ENCODE assay signal across 22 mouse cellular contexts in genomic region chr10:89424217-89424616, GRCm38 (mm10). TPM values are rescaled to one million over a fixed set of nuclear protein-coding genes. Genes with fewer than 3 reads are reported as not detected.
A peak's percentile ranks its signal among the peaks of the same experiment; 100 is the strongest.
DNase-seq lines count a peak whose midpoint lies in the region; ATAC-seq and TF ChIP-seq lines count a peak whose summit lies in the region.
"Had no signal": no experiment of that assay in that cellular context is flagged by ENCODE, and none has a peak within 500 bp of the region (broad histone marks: within the 10 kb centered on the region; RNA-seq: fewer than 3 reads in every experiment).

No protein-coding gene starts in this region.

- no peaks in the 10 kb centered on the region for H3K4me1 ChIP-seq in intestine, postnatal 0 days (replicated peaks; ENCODE audit: control insufficient read depth, insufficient read depth, low read length)
- H3K4me1 ChIP-seq in intestine, embryonic 16.5 days (ENCODE audit: control insufficient read depth, insufficient read depth, low read length) = no peaks in the 10 kb centered on the region
- H3K4me1 ChIP-seq in liver, embryonic 13.5 days (replicated peaks) = peaks cover 25% of the 10 kb centered on the region
- H3K4me1 ChIP-seq in MEL (ENCODE audit: control insufficient read depth in 1 of 2, insufficient read depth in 2 of 2, low read length in 2 of 2) = peaks cover 8 to 11% of the 10 kb centered on the region in 2 experiments
- no peaks in the 10 kb centered on the region for H3K4me1 ChIP-seq in stomach, embryonic 16.5 days (ENCODE audit: control insufficient read depth, insufficient read depth, low read length)
- H3K4me1 ChIP-seq: embryonic facial prominence, embryonic 10.5 days; embryonic facial prominence, embryonic 12.5 days; forebrain, embryonic 13.5 days; forebrain, embryonic 15.5 days had no signal

- H3K27me3 ChIP-seq in intestine, postnatal 0 days (replicated peaks; ENCODE audit: control insufficient read depth, insufficient read depth, low read length) = no peaks in the 10 kb centered on the region
- no peaks in the 10 kb centered on the region for H3K27me3 ChIP-seq in intestine, embryonic 16.5 days (replicated peaks; ENCODE audit: control insufficient read depth, insufficient read depth, low read length)
- no peaks in the 10 kb centered on the region for H3K27me3 ChIP-seq in liver, embryonic 13.5 days
- no peaks in the 10 kb centered on the region for H3K27me3 ChIP-seq in MEL (ENCODE audit: control insufficient read depth in 1 of 2, insufficient read depth in 2 of 2, low read length in 2 of 2)
- H3K27me3 ChIP-seq in stomach, embryonic 16.5 days (ENCODE audit: control insufficient read depth, insufficient read depth, low read length) = no peaks in the 10 kb centered on the region
- H3K27me3 ChIP-seq: embryonic facial prominence, embryonic 12.5 days; forebrain, embryonic 13.5 days; forebrain, embryonic 15.5 days; Patski had no signal

- ATAC-seq in intestine, postnatal 0 days = peak; percentile 72; the same call in 1 of the 2 replicates
- no peak for ATAC-seq in intestine, embryonic 16.5 days
- ATAC-seq in liver, embryonic 13.5 days (ENCODE audit: low read depth) = no peak
- peak; percentile 53; the same call in 1 of the 2 replicates for ATAC-seq in stomach, embryonic 16.5 days (ENCODE audit: insufficient read depth, low FRiP score)
- ATAC-seq: activated CD4-positive, CD25-positive, alpha-beta regulatory T cell, adult 4 months; forebrain, embryonic 13.5 days; forebrain, embryonic 15.5 days; Patski had no signal

- TF ChIP-seq POLR2A in MEL (IDR thresholded peaks at IDR 0.05; ENCODE audit: control insufficient read depth in 1 of 2, insufficient read depth in 1 of 2, low read depth in 1 of 2, low read length in 2 of 2, poor library complexity in 1 of 2) = no peak

- no peak for DNase-seq in liver, embryonic 13.5 days
- no peak for DNase-seq in liver
- DNase-seq in MEL (ENCODE audit: low read depth, low spot score) = no peak
- DNase-seq in thymus, adult 18-20 months = no peak
- DNase-seq in spleen, postnatal 10 days (ENCODE audit: low spot score in 2 of 2) = no peak
- DNase-seq: adrenal gland, adult 8-10 months; adrenal gland, postnatal 14 days; adrenal gland, postnatal 36 days; cerebellum, adult 11-12 months; cerebellum, adult 2 months; cerebellum, adult 9-10 months; cerebellum, postnatal 10 days; cerebellum, postnatal 25 days had no signal

- 70% methylated on average over 9 of the region's 9 CpGs for WGBS in intestine, postnatal 0 days
- WGBS in intestine, embryonic 16.5 days = 83% methylated on average over 9 of the region's 9 CpGs
- WGBS in liver, embryonic 13.5 days (ENCODE audit: insufficient replicate concordance) = 87% methylated on average over 9 of the region's 9 CpGs
- WGBS in stomach, embryonic 16.5 days = 87% methylated on average over 9 of the region's 9 CpGs

- TF ChIP-seq EP300 in MEL (IDR thresholded peaks at IDR 0.05; ENCODE audit: low read depth in 1 of 2, low read length in 2 of 2) = 0 out of 4 replicates have a peak, but pooled peaks of 1 of the 2 experiments have one; percentile 8

- H3K4me2 ChIP-seq in intestine, postnatal 0 days (replicated peaks; ENCODE audit: low read depth) = no peak overlapping the region
- H3K4me2 ChIP-seq in intestine, embryonic 16.5 days (ENCODE audit: low read depth, low read length) = no peak overlapping the region
- no peak overlapping the region for H3K4me2 ChIP-seq in liver, embryonic 13.5 days
- H3K4me2 ChIP-seq in stomach, embryonic 16.5 days (ENCODE audit: low read depth, low read length) = no peak overlapping the region
- H3K4me2 ChIP-seq: embryonic facial prominence, embryonic 12.5 days; forebrain, embryonic 13.5 days; forebrain, embryonic 15.5 days had no signal

- H3K79me2 ChIP-seq in MEL (ENCODE audit: control insufficient read depth, insufficient read depth, low read length, poor library complexity) = no peaks in the 10 kb centered on the region

- no peak overlapping the region for H3K27ac ChIP-seq in intestine, postnatal 0 days (ENCODE audit: low read depth, low read length)
- H3K27ac ChIP-seq in intestine, embryonic 16.5 days (ENCODE audit: low read length) = no peak overlapping the region
- peak overlapping the region; percentile 47 for H3K27ac ChIP-seq in liver, embryonic 13.5 days
- 0 out of 2 replicates have a peak overlapping the region, but pooled peaks have one; percentile 5 for H3K27ac ChIP-seq in MEL (ENCODE audit: control insufficient read depth, low read depth, low read length)
- H3K27ac ChIP-seq in stomach, embryonic 16.5 days (ENCODE audit: low read length) = no peak overlapping the region
- H3K27ac ChIP-seq: embryonic facial prominence, embryonic 10.5 days; embryonic facial prominence, embryonic 12.5 days; forebrain, embryonic 13.5 days; forebrain, embryonic 15.5 days had no signal

- no peak overlapping the region for H3K9ac ChIP-seq in intestine, postnatal 0 days (ENCODE audit: low read depth, low read length)
- no peak overlapping the region for H3K9ac ChIP-seq in intestine, embryonic 16.5 days (ENCODE audit: low read depth, low read length)
- no peak overlapping the region for H3K9ac ChIP-seq in liver, embryonic 13.5 days
- no peak overlapping the region for H3K9ac ChIP-seq in MEL (ENCODE audit: control insufficient read depth, low read depth, low read length, poor library complexity, severe bottlenecking)
- no peak overlapping the region for H3K9ac ChIP-seq in stomach, embryonic 16.5 days (ENCODE audit: low read length)
- H3K9ac ChIP-seq: embryonic facial prominence, embryonic 12.5 days; forebrain, embryonic 13.5 days; forebrain, embryonic 15.5 days had no signal

- peaks cover 55% of the 10 kb centered on the region for H3K36me3 ChIP-seq in intestine, postnatal 0 days (ENCODE audit: control insufficient read depth, insufficient read depth)
- peaks cover 17% of the 10 kb centered on the region for H3K36me3 ChIP-seq in intestine, embryonic 16.5 days (ENCODE audit: control insufficient read depth, insufficient read depth, low read length)
- peaks cover 58% of the 10 kb centered on the region for H3K36me3 ChIP-seq in liver, embryonic 13.5 days
- H3K36me3 ChIP-seq in MEL (ENCODE audit: control insufficient read depth in 1 of 2, insufficient read depth in 2 of 2, low read length in 2 of 2) = peaks cover 3 to 15% of the 10 kb centered on the region in 2 experiments
- H3K36me3 ChIP-seq in stomach, embryonic 16.5 days (ENCODE audit: control insufficient read depth, insufficient read depth, low read length) = no peaks in the 10 kb centered on the region

- no peak for TF ChIP-seq RAD21 in MEL (IDR thresholded peaks at IDR 0.05; ENCODE audit: low read depth, low read length)

- no peak for TF ChIP-seq CTCF in intestine, postnatal 0 days (IDR thresholded peaks at IDR 0.05; ENCODE audit: low read depth)
- no peak for TF ChIP-seq CTCF in MEL (IDR thresholded peaks at IDR 0.05 in 2 of 3, conservative IDR thresholded peaks at IDR 0.05 in 1 of 3; ENCODE audit: control insufficient read depth in 1 of 3, insufficient read depth in 1 of 3, low read depth in 2 of 3, low read length in 3 of 3, poor library complexity in 1 of 3, severe bottlenecking in 1 of 3)

- H3K4me3 ChIP-seq in intestine, postnatal 0 days (ENCODE audit: low read depth, low read length) = no peak overlapping the region
- H3K4me3 ChIP-seq in intestine, embryonic 16.5 days (ENCODE audit: low read length) = no peak overlapping the region
- H3K4me3 ChIP-seq in liver, embryonic 13.5 days (replicated peaks) = no peak overlapping the region
- H3K4me3 ChIP-seq in MEL (ENCODE audit: control insufficient read depth in 1 of 2, insufficient read depth in 1 of 2, low read depth in 2 of 2, low read length in 2 of 2) = no peak overlapping the region
- no peak overlapping the region for H3K4me3 ChIP-seq in stomach, embryonic 16.5 days (replicated peaks; ENCODE audit: low read length)
- H3K4me3 ChIP-seq: embryonic facial prominence, embryonic 10.5 days; embryonic facial prominence, embryonic 12.5 days; forebrain, embryonic 13.5 days; forebrain, embryonic 15.5 days had no signal

- no peaks in the 10 kb centered on the region for H3K9me3 ChIP-seq in intestine, postnatal 0 days (ENCODE audit: control insufficient read depth)
- no peaks in the 10 kb centered on the region for H3K9me3 ChIP-seq in intestine, embryonic 16.5 days (ENCODE audit: control insufficient read depth, low read length)
- H3K9me3 ChIP-seq in liver, embryonic 13.5 days (replicated peaks) = no peaks in the 10 kb centered on the region
- no peaks in the 10 kb centered on the region for H3K9me3 ChIP-seq in MEL (replicated peaks; ENCODE audit: insufficient read depth, low read length)
- no peaks in the 10 kb centered on the region for H3K9me3 ChIP-seq in stomach, embryonic 16.5 days (replicated peaks; ENCODE audit: control insufficient read depth, low read length)
- H3K9me3 ChIP-seq: embryonic facial prominence, embryonic 10.5 days; embryonic facial prominence, embryonic 12.5 days; forebrain, embryonic 13.5 days; forebrain, embryonic 15.5 days had no signal

TF ChIP-seq in MEL, 35 proteins besides CTCF, POLR2A, EP300 and RAD21:
- TF ChIP-seq MYC (IDR thresholded peaks at IDR 0.05; ENCODE audit: low read depth, low read length) (no peak), BHLHE40 (IDR thresholded peaks at IDR 0.05; ENCODE audit: borderline replicate concordance, low read depth, low read length) (no peak), MYB (IDR thresholded peaks at IDR 0.05; ENCODE audit: low read depth, low read length) (no peak), CHD2 (IDR thresholded peaks at IDR 0.05; ENCODE audit: low read length) (no peak), ETS1 (IDR thresholded peaks at IDR 0.05; ENCODE audit: low read depth, low read length) (no peak), JUND (IDR thresholded peaks at IDR 0.05; ENCODE audit: low read depth, low read length) (no peak), GATA1 (IDR thresholded peaks at IDR 0.05; ENCODE audit: low read depth, low read length) (no peak), TBP (IDR thresholded peaks at IDR 0.05; ENCODE audit: low read depth, low read length) (no peak), ZMIZ1 (IDR thresholded peaks at IDR 0.05; ENCODE audit: low read depth, low read length) (no peak), E2F4 (IDR thresholded peaks at IDR 0.05; ENCODE audit: borderline replicate concordance, low read depth, low read length) (no peak), ELF1 (IDR thresholded peaks at IDR 0.05; ENCODE audit: low read depth, low read length) (no peak), MAZ (IDR thresholded peaks at IDR 0.05; ENCODE audit: low read depth, low read length) (no peak)

RNA-seq across cellular contexts. Expression of gene Gas2l3, which starts 19.6 kb away (rescaled TPM):
- 5.5 and 5.6 TPM in 2 replicates for polyA plus RNA-seq in intestine, postnatal 0 days (2015; fragmentation: Nextera tagmentation; extraction: Ambion mirVana)
- polyA plus RNA-seq in intestine, embryonic 16.5 days (2015; fragmentation: Nextera tagmentation; extraction: Ambion mirVana) = 13.1 and 13.6 TPM in 2 replicates
- polyA plus RNA-seq in liver, embryonic 13.5 days (2015; fragmentation: Nextera tagmentation; extraction: Ambion mirVana) = 5.0 and 6.2 TPM in 2 replicates
- 2.9 and 3.4 TPM in 2 replicates for total RNA-seq in MEL (2012; rRNA removed)
- 1 to 10 TPM in 1 of 2 experiments, not detected in 1; 3.7 TPM for polyA plus RNA-seq in MEL (2012; ENCODE audit: insufficient read depth in 1 of 2, insufficient read length in 2 of 2, low read depth in 1 of 2, low replicate concordance in 2 of 2, missing spikeins in 1 of 2)
- polyA plus RNA-seq in stomach, embryonic 16.5 days (2015; fragmentation: Nextera tagmentation; extraction: Ambion mirVana) = 12.7 and 15.9 TPM in 2 replicates

Comparison
In these comparisons a context has a peak if more than half of its experiments do, and no peak if none do; other contexts are left out.
1. ATAC-seq: peak in intestine, postnatal 0 days (single experiment) and stomach, embryonic 16.5 days (single experiment); none in intestine, embryonic 16.5 days (single experiment) and liver, embryonic 13.5 days (single experiment).
2. H3K27ac ChIP-seq: peak in liver, embryonic 13.5 days (single experiment) and MEL (single experiment); none in intestine, postnatal 0 days (single experiment), intestine, embryonic 16.5 days (single experiment) and stomach, embryonic 16.5 days (single experiment).